Mouse (Mus musculus): ENCODE results near the gene Taf3. TPM values are rescaled to one million over a fixed set of nuclear protein-coding genes. Genes with fewer than 3 reads are reported as not detected.

Gene Taf3
- polyA plus RNA-seq, 1 experiment: 2.7 TPM

DNA sequence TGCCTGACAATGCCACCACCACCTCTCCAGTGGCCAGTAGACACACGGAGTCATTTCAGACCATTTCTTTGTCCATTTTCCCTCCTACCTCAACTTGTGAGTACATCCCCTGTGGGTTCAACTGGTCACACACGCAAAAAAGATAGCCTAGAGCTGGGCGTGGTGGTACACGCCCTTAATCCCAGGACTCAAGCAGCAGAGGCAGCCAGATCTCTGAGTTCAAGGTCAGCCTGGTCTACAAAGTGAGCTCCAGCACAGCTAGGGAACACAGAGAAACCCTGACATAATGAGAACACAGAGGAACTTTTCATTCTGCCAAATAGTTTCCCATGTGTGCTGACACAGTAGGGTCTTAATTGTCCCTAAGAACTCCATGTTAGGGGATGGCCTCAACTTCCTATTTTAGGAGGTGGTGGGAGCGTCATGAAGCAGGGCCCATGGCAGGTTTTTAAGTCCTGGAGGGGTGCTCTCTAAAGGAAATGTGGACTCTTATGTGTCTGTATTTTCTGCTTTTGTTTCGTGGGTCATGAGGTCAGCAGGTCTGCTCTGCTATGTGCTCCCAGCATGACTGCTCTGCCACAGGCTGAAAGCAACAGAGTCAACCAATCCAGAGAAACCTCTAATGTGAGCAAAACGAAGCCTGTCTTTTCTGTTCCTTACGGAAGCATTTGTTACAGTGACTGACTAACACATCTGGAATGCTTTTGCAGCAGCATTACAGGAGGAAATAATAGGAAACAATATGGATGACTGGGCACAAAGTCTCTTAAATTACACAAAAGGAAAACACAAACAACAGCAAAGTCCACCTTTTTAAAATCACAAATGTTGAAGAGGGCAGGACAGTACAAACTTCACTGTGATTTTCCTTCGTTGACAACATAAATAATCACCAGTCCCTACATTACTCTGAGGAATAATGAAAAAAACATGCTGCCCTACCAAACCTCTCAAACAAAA is 92.5 kb downstream of the Taf3 start:
- no peaks in the 10 kb centered on the region for H3K9me3 ChIP-seq (ENCODE audit: control insufficient read depth, low read length)
- H3K27me3 ChIP-seq (ENCODE audit: control insufficient read depth): no peaks in the 10 kb centered on the region
- TF ChIP-seq TAL1 (IDR thresholded peaks at IDR 0.05; ENCODE audit: low read length) (no peak), GATA1 (IDR thresholded peaks at IDR 0.05; ENCODE audit: low read length) (no peak)
- no peak overlapping the region for H3K4me3 ChIP-seq (replicated peaks)
- H3K4me1 ChIP-seq (ENCODE audit: control insufficient read depth): peaks cover 7% of the 10 kb centered on the region
- H3K36me3 ChIP-seq (ENCODE audit: control insufficient read depth): peaks cover 13% of the 10 kb centered on the region

DNA sequence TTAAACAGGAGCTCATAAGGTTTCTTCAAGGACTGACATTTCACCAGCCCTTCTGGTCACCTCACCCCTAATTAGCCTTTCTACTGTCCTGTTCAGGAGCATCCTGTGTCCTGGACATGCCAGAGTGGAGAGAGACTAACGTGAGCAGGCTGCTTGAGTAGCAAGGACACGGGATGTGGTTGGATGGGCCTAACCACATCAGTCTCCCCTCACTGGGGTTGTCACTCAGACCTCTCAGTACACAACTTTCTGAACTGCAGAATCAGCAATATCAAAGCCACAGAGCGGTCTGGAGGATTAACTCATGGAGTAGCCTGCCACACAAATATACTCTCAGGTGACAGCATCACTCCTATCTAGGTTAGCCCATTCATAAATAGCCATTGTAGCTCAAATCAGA is 101.7 kb downstream of the Taf3 start:
- no peak overlapping the region for H3K4me3 ChIP-seq (replicated peaks)
- no peaks in the 10 kb centered on the region for H3K4me1 ChIP-seq (ENCODE audit: control insufficient read depth)
- no peaks in the 10 kb centered on the region for H3K9me3 ChIP-seq (ENCODE audit: control insufficient read depth, low read length)
- H3K27me3 ChIP-seq (ENCODE audit: control insufficient read depth): no peaks in the 10 kb centered on the region
- peaks cover 14% of the 10 kb centered on the region for H3K36me3 ChIP-seq (ENCODE audit: control insufficient read depth)
- no peak for TF ChIP-seq TAL1 (IDR thresholded peaks at IDR 0.05; ENCODE audit: low read length)
- TF ChIP-seq GATA1 (IDR thresholded peaks at IDR 0.05; ENCODE audit: low read length): no peak

DNA sequence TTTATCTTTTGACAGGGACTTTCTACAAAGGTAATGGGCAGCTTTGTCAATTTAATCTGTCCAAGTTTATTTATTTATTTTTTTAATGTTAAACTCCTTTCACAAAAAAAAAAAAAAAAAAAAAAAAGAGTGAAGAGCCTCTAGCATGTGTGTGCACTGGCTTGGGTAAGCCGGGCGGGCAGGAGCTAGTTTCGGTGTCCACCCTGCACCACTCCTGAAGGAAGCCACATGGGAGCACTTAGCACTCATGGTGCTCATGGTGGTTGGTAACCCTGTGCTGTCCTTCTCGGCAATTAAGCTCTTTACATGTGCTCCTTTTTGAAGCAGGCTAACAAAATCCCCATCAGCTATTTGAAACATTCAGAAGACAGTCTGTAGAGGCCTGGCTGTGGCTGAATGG is 102.8 kb downstream of the Taf3 start:
- TF ChIP-seq GATA1 (IDR thresholded peaks at IDR 0.05; ENCODE audit: low read length) (no peak), TAL1 (IDR thresholded peaks at IDR 0.05; ENCODE audit: low read length) (no peak)
- Histone ChIP-seq H3K9me3 (ENCODE audit: control insufficient read depth, low read length) (no peaks in the 10 kb centered on the region), H3K36me3 (ENCODE audit: control insufficient read depth) (peaks cover 15% of the 10 kb centered on the region), H3K4me3 (replicated peaks) (no peak overlapping the region), H3K27me3 (ENCODE audit: control insufficient read depth) (no peaks in the 10 kb centered on the region), H3K4me1 (ENCODE audit: control insufficient read depth) (no peaks in the 10 kb centered on the region)

GRCm38 (mm10) chr2:9943011-9943410 is 105.4 kb downstream of the Taf3 start:
- H3K4me3 ChIP-seq (replicated peaks): no peak overlapping the region
- no peaks in the 10 kb centered on the region for H3K4me1 ChIP-seq (ENCODE audit: control insufficient read depth)
- peaks cover 18% of the 10 kb centered on the region for H3K36me3 ChIP-seq (ENCODE audit: control insufficient read depth)
- H3K27me3 ChIP-seq (ENCODE audit: control insufficient read depth): no peaks in the 10 kb centered on the region
- TF ChIP-seq TAL1 (IDR thresholded peaks at IDR 0.05; ENCODE audit: low read length): no peak
- TF ChIP-seq GATA1 (IDR thresholded peaks at IDR 0.05; ENCODE audit: low read length): no peak
- H3K9me3 ChIP-seq (ENCODE audit: control insufficient read depth, low read length): no peaks in the 10 kb centered on the region

DNA sequence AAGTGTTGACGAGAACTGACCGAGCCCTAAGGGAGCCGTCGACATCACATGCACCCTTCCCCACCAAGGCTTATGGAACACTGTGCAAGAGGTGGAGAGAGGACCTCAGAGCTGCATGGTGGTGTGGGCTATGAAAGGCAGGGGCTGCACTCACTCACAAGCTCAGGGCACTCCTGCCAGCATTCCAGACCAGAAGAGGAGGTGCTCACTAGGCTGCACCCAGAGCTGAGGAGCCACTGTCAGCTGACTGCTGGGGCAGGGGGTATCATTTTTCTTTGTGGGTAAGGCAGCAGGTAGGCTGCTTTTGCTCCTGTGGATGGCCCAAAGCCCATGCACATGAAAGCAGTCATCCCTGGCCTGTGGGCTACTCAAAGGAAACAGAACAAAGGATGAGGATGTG is 109.1 kb downstream of the Taf3 start:
- Histone ChIP-seq H3K27me3 (ENCODE audit: control insufficient read depth) (no peaks in the 10 kb centered on the region), H3K9me3 (ENCODE audit: control insufficient read depth, low read length) (no peaks in the 10 kb centered on the region), H3K4me1 (ENCODE audit: control insufficient read depth) (no peaks in the 10 kb centered on the region), H3K4me3 (replicated peaks) (no peak overlapping the region), H3K36me3 (ENCODE audit: control insufficient read depth) (peaks cover 16% of the 10 kb centered on the region)
- TF ChIP-seq TAL1 (IDR thresholded peaks at IDR 0.05; ENCODE audit: low read length): no peak
- TF ChIP-seq GATA1 (IDR thresholded peaks at IDR 0.05; ENCODE audit: low read length): no peak

DNA sequence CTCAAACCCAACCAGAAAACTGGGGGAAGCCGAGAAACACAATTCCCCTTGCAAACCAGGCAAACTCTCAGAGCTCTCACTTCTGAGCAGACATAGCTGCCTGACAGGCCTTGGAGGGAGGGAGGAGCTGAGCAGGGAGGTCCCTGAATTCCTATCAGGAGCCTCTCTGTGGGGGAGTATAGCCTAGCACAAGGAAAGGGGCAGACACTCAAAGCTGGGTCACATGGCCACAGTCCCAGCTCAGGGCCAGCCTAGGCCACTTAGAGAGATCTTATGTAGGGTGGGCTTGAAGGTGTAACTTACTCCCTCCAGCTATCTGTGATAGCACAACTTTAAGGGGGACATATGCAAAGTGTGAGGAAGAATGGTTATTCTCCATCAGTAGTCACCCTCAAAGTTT is 112.4 kb downstream of the Taf3 start:
- H3K4me3 ChIP-seq (replicated peaks): no peak overlapping the region
- no peaks in the 10 kb centered on the region for H3K4me1 ChIP-seq (ENCODE audit: control insufficient read depth)
- no peaks in the 10 kb centered on the region for H3K9me3 ChIP-seq (ENCODE audit: control insufficient read depth, low read length)
- TF ChIP-seq TAL1 (IDR thresholded peaks at IDR 0.05; ENCODE audit: low read length) (no peak), GATA1 (IDR thresholded peaks at IDR 0.05; ENCODE audit: low read length) (no peak)
- peaks cover 14% of the 10 kb centered on the region for H3K36me3 ChIP-seq (ENCODE audit: control insufficient read depth)
- H3K27me3 ChIP-seq (ENCODE audit: control insufficient read depth): no peaks in the 10 kb centered on the region

DNA sequence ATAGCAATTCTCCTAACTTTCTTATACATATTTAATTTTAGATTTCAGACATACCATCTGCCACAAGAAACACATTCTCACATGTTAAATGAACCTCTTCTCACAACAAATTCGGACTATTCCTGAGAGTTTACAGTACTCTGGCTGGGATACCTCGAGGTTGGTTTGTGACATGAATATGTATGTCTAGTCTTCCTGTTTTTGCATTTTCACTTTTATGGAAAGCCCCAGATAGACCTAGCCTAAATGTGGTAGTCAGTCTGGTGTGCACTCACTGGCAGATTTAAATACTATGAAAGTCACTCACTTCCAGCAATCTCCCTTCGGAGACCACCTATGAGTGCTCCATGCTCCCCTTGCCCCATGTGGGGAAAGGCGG is 121.5 kb downstream of the Taf3 start:
- H3K27me3 ChIP-seq (ENCODE audit: control insufficient read depth): no peaks in the 10 kb centered on the region
- H3K9me3 ChIP-seq (ENCODE audit: control insufficient read depth, low read length): no peaks in the 10 kb centered on the region
- H3K4me1 ChIP-seq (ENCODE audit: control insufficient read depth): no peaks in the 10 kb centered on the region
- TF ChIP-seq GATA1 (IDR thresholded peaks at IDR 0.05; ENCODE audit: low read length): no peak
- no peak for TF ChIP-seq TAL1 (IDR thresholded peaks at IDR 0.05; ENCODE audit: low read length)
- no peak overlapping the region for H3K4me3 ChIP-seq (replicated peaks)
- peaks cover 17% of the 10 kb centered on the region for H3K36me3 ChIP-seq (ENCODE audit: control insufficient read depth)

DNA sequence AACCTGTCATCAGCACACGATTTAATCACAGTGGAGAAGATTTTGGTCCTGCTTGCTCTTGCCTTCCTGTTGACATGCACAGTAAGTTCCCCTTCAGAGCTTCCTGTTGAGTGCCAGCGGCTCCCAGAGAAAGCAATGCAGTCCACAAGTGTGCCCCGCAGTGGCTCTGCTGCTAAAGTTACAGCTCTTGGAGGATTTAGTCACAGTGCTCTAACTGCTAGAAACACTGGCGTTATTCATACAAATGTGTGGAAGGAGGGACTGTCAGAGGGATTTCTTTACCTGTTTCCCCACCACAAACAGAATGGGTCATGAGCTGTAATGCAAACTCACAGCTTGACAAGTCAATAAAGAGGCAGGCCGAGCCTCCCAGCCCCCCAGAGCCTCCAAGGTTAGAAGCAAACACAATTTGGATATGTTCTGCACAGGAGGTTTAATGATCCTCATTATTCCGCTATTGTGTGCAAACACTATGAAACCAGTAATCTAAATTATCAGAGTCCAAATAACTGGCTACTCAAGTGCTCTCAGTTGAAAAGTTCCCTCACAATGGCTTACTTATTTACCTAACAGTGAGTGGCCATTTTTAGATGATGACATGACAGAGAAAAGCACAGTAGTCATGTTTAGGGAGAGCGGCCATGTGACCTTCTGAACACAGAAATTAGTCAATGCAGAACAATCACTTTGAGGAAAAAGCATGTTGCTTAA is 122.0 kb downstream of the Taf3 start:
- Histone ChIP-seq H3K36me3 (ENCODE audit: control insufficient read depth) (peaks cover 17% of the 10 kb centered on the region), H3K9me3 (ENCODE audit: control insufficient read depth, low read length) (no peaks in the 10 kb centered on the region), H3K27me3 (ENCODE audit: control insufficient read depth) (no peaks in the 10 kb centered on the region), H3K4me1 (ENCODE audit: control insufficient read depth) (no peaks in the 10 kb centered on the region), H3K4me3 (replicated peaks) (no peak overlapping the region)
- TF ChIP-seq GATA1 (IDR thresholded peaks at IDR 0.05; ENCODE audit: low read length) (no peak), TAL1 (IDR thresholded peaks at IDR 0.05; ENCODE audit: low read length) (no peak)
